Mouse (Mus musculus) erythroblast, adult 5-6 weeks (primary cell): ENCODE results near the gene Rfc4. TPM values are rescaled to one million over a fixed set of nuclear protein-coding genes. Genes with fewer than 3 reads are reported as not detected.

ENCODE experiments used
- ATAC-seq: replicated peaks from 2 replicates; pipeline ENCODE4 v1.8.0; 2016; ENCODE audit warnings: moderate number of reproducible peaks, mild to moderate bottlenecking, moderate TSS enrichment, inconsistent platforms; ENCODE audit not compliant: poor library complexity, low FRiP score, severe bottlenecking
- total RNA-seq, 2 experiments: library from RNA; stranded (forward) in 1 of 2; stranded (reverse) in 1 of 2; fragments of 150-400 nt in 1 of 2; fragments of 200-764, 138-1000 nt in 1 of 2; gene quantifications; 2 replicates each; pipeline versions ENCODE4 v1.2.3 to v1.2.4; 2015 to 2017; ENCODE audit warnings: low replicate concordance in 2 of 2

Gene Rfc4
- total RNA-seq, 2 experiments from 2014 or later: 27.0 to 64.0 TPM

- ATAC-seq: no peak
Observed at GRCm38 (mm10) chr16:23136406-23136970, 9.0 kb upstream of the Rfc4 start.

- peak; percentile 67; the same call in 1 of the 2 replicates for ATAC-seq
Observed at GRCm38 (mm10) chr16:23135421-23136149, 8.0 kb upstream of the Rfc4 start.

GRCm38 (mm10) chr16:23132336-23132735, 4.8 kb upstream of the Rfc4 start:
- ATAC-seq: no peak

- no peak for ATAC-seq
Observed at GRCm38 (mm10) chr16:23130303-23130702, 2.8 kb upstream of the Rfc4 start.

- ATAC-seq: peak; percentile 53
Observed at GRCm38 (mm10) chr16:23127311-23127672, 245 bp downstream of the Rfc4 start.

- no peak for ATAC-seq
Observed at GRCm38 (mm10) chr16:23124398-23124797, 3.1 kb downstream of the Rfc4 start.

GRCm38 (mm10) chr16:23123104-23123503, 4.4 kb downstream of the Rfc4 start:
- ATAC-seq: no peak

- ATAC-seq: no peak
Observed at GRCm38 (mm10) chr16:23122446-23122845, 5.1 kb downstream of the Rfc4 start.

GRCm38 (mm10) chr16:23117173-23117572, 10.4 kb downstream of the Rfc4 start:
- ATAC-seq: no peak

- no peak for ATAC-seq
Observed at GRCm38 (mm10) chr16:23115486-23115885, 12.1 kb downstream of the Rfc4 start.

- no peak for ATAC-seq
Observed at GRCm38 (mm10) chr16:23114339-23115171, 13.0 kb downstream of the Rfc4 start.

- ATAC-seq: no peak
Observed at GRCm38 (mm10) chr16:23113903-23114302, 13.6 kb downstream of the Rfc4 start.

- no peak for ATAC-seq
Observed at GRCm38 (mm10) chr16:23112861-23113435, 14.6 kb downstream of the Rfc4 start.

- no peak for ATAC-seq
Observed at GRCm38 (mm10) chr16:23112348-23112747, 15.2 kb downstream of the Rfc4 start.

GRCm38 (mm10) chr16:23109350-23110280, 17.9 kb downstream of the Rfc4 start:
- no peak for ATAC-seq

- no peak for ATAC-seq
Observed at GRCm38 (mm10) chr16:23108943-23109342, 18.6 kb downstream of the Rfc4 start.

- ATAC-seq: peak; percentile 93
Observed at GRCm38 (mm10) chr16:23107946-23108759, 19.4 kb downstream of the Rfc4 start.

GRCm38 (mm10) chr16:23107231-23107942, 20.1 kb downstream of the Rfc4 start, which contains the start of gene Eif4a2:
Eif4a2 (plus strand) TSS chr16:23107444.
- peak; percentile 89 for ATAC-seq
